ENCODE assay signal across 27 mouse cellular contexts in genomic region chr6:144938613-144939236, GRCm38 (mm10).
DNase-seq lines count a peak whose midpoint lies in the region; ATAC-seq lines count a peak whose summit lies in the region.
"Had no signal": no experiment of that assay in that cellular context is flagged by ENCODE, and none has a peak within 500 bp of the region (broad histone marks: within the 10 kb centered on the region; RNA-seq: fewer than 3 reads in every experiment).

No protein-coding gene starts in this region.

- WGBS in forebrain, embryonic 14.5 days = 51% methylated on average over 12 of the region's 12 CpGs
- 77% methylated on average over 12 of the region's 12 CpGs for WGBS in forebrain, embryonic 11.5 days
- WGBS in neural tube, embryonic 11.5 days = 76% methylated on average over 12 of the region's 12 CpGs
- 66% methylated on average over 12 of the region's 12 CpGs for WGBS in limb, embryonic 15.5 days

- no peaks in the 10 kb centered on the region for H3K4me1 ChIP-seq in forebrain, embryonic 14.5 days (ENCODE audit: control insufficient read depth, insufficient read depth, low read length)
- H3K4me1 ChIP-seq in forebrain, embryonic 11.5 days (replicated peaks; ENCODE audit: control insufficient read depth, insufficient read depth, low read length) = no peaks in the 10 kb centered on the region
- no peaks in the 10 kb centered on the region; the same call in 1 of the 2 replicates for H3K4me1 ChIP-seq in neural tube, embryonic 11.5 days (ENCODE audit: control insufficient read depth, insufficient read depth, low read length)
- no peaks in the 10 kb centered on the region; the same call in 1 of the 2 replicates for H3K4me1 ChIP-seq in limb, embryonic 15.5 days
- H3K4me1 ChIP-seq: embryonic facial prominence, embryonic 15.5 days; heart, embryonic 13.5 days; intestine, embryonic 15.5 days had no signal

- H3K27me3 ChIP-seq in forebrain, embryonic 14.5 days (replicated peaks; ENCODE audit: control insufficient read depth, insufficient read depth, low read length) = no peaks in the 10 kb centered on the region
- H3K27me3 ChIP-seq in forebrain, embryonic 11.5 days (ENCODE audit: control insufficient read depth, insufficient read depth, low read length) = no peaks in the 10 kb centered on the region
- H3K27me3 ChIP-seq in neural tube, embryonic 11.5 days (ENCODE audit: control insufficient read depth, insufficient read depth, low read length) = no peaks in the 10 kb centered on the region
- H3K27me3 ChIP-seq in limb, embryonic 15.5 days = no peaks in the 10 kb centered on the region
- H3K27me3 ChIP-seq: embryonic facial prominence, embryonic 15.5 days; heart, embryonic 13.5 days; intestine, embryonic 15.5 days; Patski had no signal

- H3K9ac ChIP-seq in forebrain, embryonic 14.5 days (ENCODE audit: low read length) = no peak overlapping the region
- H3K9ac ChIP-seq in forebrain, embryonic 11.5 days (ENCODE audit: low read length) = no peak overlapping the region
- no peak overlapping the region for H3K9ac ChIP-seq in neural tube, embryonic 11.5 days (ENCODE audit: low read length)
- no peak overlapping the region for H3K9ac ChIP-seq in limb, embryonic 15.5 days
- H3K9ac ChIP-seq: embryonic facial prominence, embryonic 15.5 days; heart, embryonic 13.5 days; intestine, embryonic 15.5 days; liver, postnatal 0 days had no signal

- no peaks in the 10 kb centered on the region for H3K9me3 ChIP-seq in forebrain, embryonic 14.5 days (replicated peaks; ENCODE audit: control insufficient read depth, low read length)
- H3K9me3 ChIP-seq in forebrain, embryonic 11.5 days (ENCODE audit: control insufficient read depth, low read length) = no peaks in the 10 kb centered on the region
- no peaks in the 10 kb centered on the region for H3K9me3 ChIP-seq in neural tube, embryonic 11.5 days (ENCODE audit: control insufficient read depth, low read length)
- no peaks in the 10 kb centered on the region for H3K9me3 ChIP-seq in limb, embryonic 15.5 days
- H3K9me3 ChIP-seq: embryonic facial prominence, embryonic 15.5 days; heart, embryonic 13.5 days; intestine, embryonic 15.5 days had no signal

- no peak overlapping the region for H3K4me3 ChIP-seq in forebrain, embryonic 14.5 days (ENCODE audit: low read depth, low read length)
- H3K4me3 ChIP-seq in forebrain, embryonic 11.5 days (ENCODE audit: low read depth, low read length) = no peak overlapping the region
- no peak overlapping the region for H3K4me3 ChIP-seq in neural tube, embryonic 11.5 days (ENCODE audit: low read depth, low read length)
- H3K4me3 ChIP-seq in limb, embryonic 15.5 days = no peak overlapping the region
- H3K4me3 ChIP-seq: embryonic facial prominence, embryonic 15.5 days; heart, embryonic 13.5 days; intestine, embryonic 15.5 days had no signal

- no peak for DNase-seq in forebrain, embryonic 14.5 days (ENCODE audit: low spot score)
- DNase-seq in forebrain, embryonic 11.5 days (ENCODE audit: low spot score) = no peak
- DNase-seq in neural tube, embryonic 11.5 days (ENCODE audit: low spot score) = no peak
- DNase-seq in neural tube, embryonic 10.5 days (ENCODE audit: extremely low spot score, low spot score) = no peak
- no peak for DNase-seq in left cerebral cortex, adult 18-20 months (ENCODE audit: low spot score in 2 of 2)
- no peak for DNase-seq in liver
- DNase-seq in B cell, adult 2 months = no peak
- DNase-seq: adrenal gland, postnatal 10 days; cerebellum, adult 11 months; cerebellum, postnatal 10 days; gastrocnemius, postnatal 14 days; heart, adult 18-20 months; heart, postnatal 36 days; kidney, adult 9 months; kidney, postnatal 36 days; layer of hippocampus, adult 9-11 months; liver, postnatal 0 days; lung, postnatal 14 days; right cerebral cortex, adult 18-20 months had no signal

- ATAC-seq in forebrain, embryonic 14.5 days = no peak
- no peak for ATAC-seq in forebrain, embryonic 11.5 days (replicated peaks; ENCODE audit: low FRiP score)
- peak; percentile 72; the same call in 1 of the 2 replicates for ATAC-seq in neural tube, embryonic 11.5 days (ENCODE audit: insufficient read depth, low FRiP score, low TSS enrichment)
- no peak for ATAC-seq in limb, embryonic 15.5 days (ENCODE audit: insufficient number of reproducible peaks, low FRiP score, low TSS enrichment, low read depth)
- ATAC-seq: activated CD4-positive, CD25-positive, alpha-beta regulatory T cell, adult 4 months; CD4-positive, CD25-positive, alpha-beta regulatory T cell, adult 4 months; intestine, embryonic 15.5 days; liver, postnatal 0 days; Patski had no signal

- H3K27ac ChIP-seq in forebrain, embryonic 14.5 days (ENCODE audit: low read depth, low read length) = peak overlapping the region; percentile 27; the same call in 1 of the 2 replicates
- H3K27ac ChIP-seq in forebrain, embryonic 11.5 days (ENCODE audit: low read depth, low read length) = no peak overlapping the region
- no peak overlapping the region for H3K27ac ChIP-seq in neural tube, embryonic 11.5 days (ENCODE audit: low read depth, low read length)
- peak overlapping the region; percentile 57 for H3K27ac ChIP-seq in limb, embryonic 15.5 days
- H3K27ac ChIP-seq: embryonic facial prominence, embryonic 15.5 days; heart, embryonic 13.5 days; intestine, embryonic 15.5 days; stomach, postnatal 0 days had no signal

- no peaks in the 10 kb centered on the region for H3K36me3 ChIP-seq in forebrain, embryonic 14.5 days (ENCODE audit: control insufficient read depth, insufficient read depth, low read length)
- no peaks in the 10 kb centered on the region for H3K36me3 ChIP-seq in forebrain, embryonic 11.5 days (ENCODE audit: control insufficient read depth, insufficient read depth, low read length)
- H3K36me3 ChIP-seq in neural tube, embryonic 11.5 days (ENCODE audit: control insufficient read depth, insufficient read depth, low read length) = no peaks in the 10 kb centered on the region
- H3K36me3 ChIP-seq in limb, embryonic 15.5 days = no peaks in the 10 kb centered on the region
- H3K36me3 ChIP-seq: embryonic facial prominence, embryonic 15.5 days; heart, embryonic 13.5 days; intestine, embryonic 15.5 days had no signal

- H3K4me2 ChIP-seq in forebrain, embryonic 14.5 days (ENCODE audit: low read length) = no peak overlapping the region
- no peak overlapping the region for H3K4me2 ChIP-seq in forebrain, embryonic 11.5 days (ENCODE audit: low read depth, low read length, severe bottlenecking)
- H3K4me2 ChIP-seq in neural tube, embryonic 11.5 days (ENCODE audit: low read depth) = no peak overlapping the region
- no peak overlapping the region for H3K4me2 ChIP-seq in limb, embryonic 15.5 days
- H3K4me2 ChIP-seq: embryonic facial prominence, embryonic 15.5 days; heart, embryonic 13.5 days; intestine, embryonic 15.5 days had no signal

Comparison
In these comparisons a context has a peak if more than half of its experiments do, and no peak if none do; other contexts are left out.
1. H3K27ac ChIP-seq: peak in forebrain, embryonic 14.5 days (single experiment) and limb, embryonic 15.5 days (single experiment); none in forebrain, embryonic 11.5 days (single experiment) and neural tube, embryonic 11.5 days (single experiment).